Mouse (Mus musculus) small intestine, adult 2 months (tissue): ENCODE results near the gene Smad6.

Experiments
- CTCF ChIP-seq: fragments of 200-500 bp; IDR thresholded peaks from 2 replicates; pipeline ENCODE4 v1.5.1; 2012; ENCODE audit warnings: low read depth, mild to moderate bottlenecking, control low read depth, inconsistent platforms, low read length, moderate library complexity, mixed read lengths; ENCODE audit not compliant: insufficient replicate concordance, insufficient read length; ENCODE audit errors: extremely low read depth
- POLR2A ChIP-seq: fragments of 200-500 bp; IDR thresholded peaks from 2 replicates; pipeline ENCODE4 v1.6.1; 2012; ENCODE audit warnings: low read depth, mild to moderate bottlenecking, control low read depth, inconsistent platforms, low read length, moderate library complexity

DNA sequence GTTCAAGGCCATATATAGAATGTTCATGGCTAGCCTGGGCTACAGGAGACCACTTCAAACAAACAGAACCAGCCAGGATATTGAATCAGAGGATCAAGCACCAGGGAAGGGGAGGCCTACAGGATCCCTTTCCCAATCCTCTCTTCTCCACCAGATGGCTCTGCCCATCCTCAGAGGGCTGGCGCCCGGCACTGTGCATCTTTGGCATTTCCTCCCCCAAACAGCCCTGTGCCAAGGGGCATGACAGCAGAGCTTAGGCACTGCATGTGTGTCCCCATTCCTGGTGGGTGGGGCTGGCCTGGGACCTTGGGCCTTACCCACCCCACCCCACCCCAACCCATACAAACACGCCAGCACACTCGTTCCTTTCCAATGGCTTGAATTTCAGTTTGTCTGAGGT, 24.4 kb downstream of the Smad6 start:
- no peak for TF ChIP-seq POLR2A
- TF ChIP-seq CTCF = no peak
